Mouse (Mus musculus): ENCODE measurements at regions not wholly inside any gene's neighbourhood (a gene's known extent, or its start where the extent isn't known, plus 50 kb on each side); places are given as distances from the start of the nearest gene placed in this dataset.

- no peak for TF ChIP-seq CTCF (IDR thresholded peaks at IDR 0.05; ENCODE audit: low read depth)
- TF ChIP-seq EP300 (optimal IDR thresholded peaks at IDR 0.05), result no peak
Measured at GRCm38 (mm10) chr16:30697209-30697608, 97.7 kb downstream of the Fam43a start.

Measured in stomach, postnatal 0 days (tissue).